Mouse (Mus musculus) kidney, postnatal 0 days (tissue): ENCODE measurements at regions not wholly inside any gene's neighbourhood (a gene's known extent, or its start where the extent isn't known, plus 50 kb on each side); places are given as distances from the start of the nearest gene placed in this dataset.
"Not testable (repeated sequence)": the region's sequence is repeated elsewhere in the genome, so short reads cannot be mapped to it uniquely, and the experiment has no call there.

ENCODE experiments used
- ATAC-seq: fragments of 200-750 bp; cut with Nextera tagmentation; replicated peaks from 2 replicates; pipeline ENCODE4 v1.8.0; 2017; ENCODE audit warnings: low read depth, moderate number of reproducible peaks, moderate TSS enrichment, moderate library complexity; ENCODE audit not compliant: low FRiP score
- DNase-seq: peaks from one replicate; pipeline ENCODE4 v3.0.0-alpha.2; 2016; ENCODE audit warnings: low spot score
- H3K27ac ChIP-seq: fragments of 300-500 bp; sonication (generic); 2 replicates; pipeline ENCODE4 v1.5.1; 2014; ENCODE audit warnings: mild to moderate bottlenecking
- H3K27me3 ChIP-seq: fragments of 300-500 bp; sonication (generic); 2 replicates; pipeline ENCODE4 v1.6.1; 2014; ENCODE audit warnings: low read length, mixed read lengths; ENCODE audit not compliant: insufficient read depth
- H3K36me3 ChIP-seq: fragments of 300-500 bp; sonication (generic); 2 replicates; pipeline ENCODE4 v1.6.1; 2014; ENCODE audit warnings: low read length, mixed read lengths; ENCODE audit not compliant: insufficient read depth
- H3K4me1 ChIP-seq: fragments of 300-500 bp; sonication (generic); replicated peaks from 2 replicates; pipeline ENCODE4 v1.6.1; 2014; ENCODE audit warnings: antibody characterized with exemption, low read length, mixed read lengths; ENCODE audit not compliant: insufficient read depth
- H3K4me2 ChIP-seq: fragments of 300-500 bp; sonication (generic); 2 replicates; pipeline ENCODE4 v1.6.1; 2014; ENCODE audit warnings: mild to moderate bottlenecking, low read length, moderate library complexity, mixed read lengths
- H3K4me3 ChIP-seq: fragments of 300-500 bp; sonication (generic); replicated peaks from 2 replicates; pipeline ENCODE4 v1.5.1; 2014; ENCODE audit warnings: low read depth, low read length
- H3K9ac ChIP-seq: fragments of 300-500 bp; sonication (generic); 2 replicates; pipeline ENCODE4 v1.6.1; 2014; ENCODE audit warnings: low read depth, low read length
- H3K9me3 ChIP-seq: fragments of 300-500 bp; sonication (generic); replicated peaks from 2 replicates; pipeline ENCODE4 v1.6.1; 2016; ENCODE audit warnings: low read length, inconsistent platforms, mixed read lengths
- CTCF ChIP-seq: IDR thresholded peaks from 2 replicates; pipeline ENCODE4 v1.5.1; 2016; ENCODE audit warnings: antibody characterized with exemption, low read depth, mild to moderate bottlenecking, moderate library complexity
- WGBS: fragments of 180-500 bp; shearing (Covaris S2); extraction: QIAGEN DNeasy Blood & Tissue Kit; methylation state at CpG from one replicate; pipeline ENCODE4 v1.1.7; 2014; 5-methylcytosine and 5-hydroxymethylcytosine counted together

GRCm38 (mm10) chr13:73071032-73071431 is 189.2 kb upstream of the Irx4 start:
- 20% methylated on average over 8 of the region's 8 CpGs for WGBS
- no peak for ATAC-seq

GRCm38 (mm10) chr13:73071854-73072852 is 188.1 kb upstream of the Irx4 start:
- Histone ChIP-seq H3K9me3 (no peaks in the 10 kb centered on the region), H3K36me3 (no peaks in the 10 kb centered on the region), H3K27ac (no peak overlapping the region), H3K4me1 (no peaks in the 10 kb centered on the region), H3K4me3 (no peak overlapping the region), H3K9ac (no peak overlapping the region), H3K4me2 (no peak overlapping the region), H3K27me3 (peaks cover 2% of the 10 kb centered on the region; the same call in 1 of the 2 replicates)
- TF ChIP-seq CTCF = no peak
- 46% methylated on average over 6 of the region's 6 CpGs for WGBS
- ATAC-seq (peak; percentile 62; the same call in 1 of the 2 replicates), DNase-seq (peak; percentile 21)

More at GRCm38 (mm10) chr13:73071032-73071431, 189.2 kb upstream of the Irx4 start:
- Histone ChIP-seq H3K4me1 (no peaks in the 10 kb centered on the region), H3K9ac (no peak overlapping the region), H3K27ac (no peak overlapping the region), H3K36me3 (no peaks in the 10 kb centered on the region), H3K27me3 (peaks cover 2% of the 10 kb centered on the region; the same call in 1 of the 2 replicates), H3K9me3 (no peaks in the 10 kb centered on the region), H3K4me3 (no peak overlapping the region), H3K4me2 (no peak overlapping the region)
- TF ChIP-seq CTCF = no peak
- no peak for DNase-seq

GRCm38 (mm10) chr13:73077866-73078430 is 182.3 kb upstream of the Irx4 start:
- H3K9me3 ChIP-seq = no peaks in the 10 kb centered on the region
- no peak for DNase-seq
- no peak overlapping the region for H3K9ac ChIP-seq
- no peaks in the 10 kb centered on the region for H3K36me3 ChIP-seq
- H3K4me2 ChIP-seq = no peak overlapping the region
- H3K4me3 ChIP-seq = no peak overlapping the region
- TF ChIP-seq CTCF = no peak
- 0 out of 2 replicates have a peak, but pooled peaks have one; percentile 49 for ATAC-seq
- no peak overlapping the region for H3K27ac ChIP-seq
- 54% methylated on average over 2 of the region's 2 CpGs for WGBS
- H3K4me1 ChIP-seq = no peaks in the 10 kb centered on the region
- no peaks in the 10 kb centered on the region for H3K27me3 ChIP-seq

- H3K4me3 ChIP-seq, H3K27me3 ChIP-seq, H3K27ac ChIP-seq, H3K36me3 ChIP-seq, H3K4me2 ChIP-seq, H3K9ac ChIP-seq, H3K9me3 ChIP-seq, ATAC-seq, H3K4me1 ChIP-seq: not testable (repeated sequence)
- DNase-seq = peak; percentile 4
- peak; percentile 64 for TF ChIP-seq CTCF
Observed at GRCm38 (mm10) chr13:73087815-73088214, 172.5 kb upstream of the Irx4 start.

- ATAC-seq = no peak
Observed at GRCm38 (mm10) chr13:73091886-73092285, 168.4 kb upstream of the Irx4 start.

GRCm38 (mm10) chr13:73097502-73097901 is 162.8 kb upstream of the Irx4 start:
- Histone ChIP-seq H3K27me3 (no peaks in the 10 kb centered on the region), H3K4me3 (no peak overlapping the region), H3K36me3 (no peaks in the 10 kb centered on the region), H3K9me3 (no peaks in the 10 kb centered on the region), H3K9ac (no peak overlapping the region), H3K4me2 (no peak overlapping the region), H3K27ac (no peak overlapping the region), H3K4me1 (no peaks in the 10 kb centered on the region)
- no peak for TF ChIP-seq CTCF
- 61% methylated on average over 9 of the region's 9 CpGs for WGBS
- no peak for DNase-seq
- ATAC-seq = no peak

More at GRCm38 (mm10) chr13:73091886-73092285, 168.4 kb upstream of the Irx4 start:
- no peak overlapping the region for H3K27ac ChIP-seq
- H3K4me3 ChIP-seq = no peak overlapping the region
- no peaks in the 10 kb centered on the region for H3K4me1 ChIP-seq
- no peak overlapping the region for H3K4me2 ChIP-seq
- peak; percentile 49; the same call in 1 of the 2 replicates for TF ChIP-seq CTCF
- no peaks in the 10 kb centered on the region for H3K27me3 ChIP-seq
- no peaks in the 10 kb centered on the region for H3K36me3 ChIP-seq
- no peak overlapping the region for H3K9ac ChIP-seq
- DNase-seq = peak; percentile 24
- H3K9me3 ChIP-seq = no peaks in the 10 kb centered on the region
- 55% methylated on average over 3 of the region's 3 CpGs for WGBS
